Mouse (Mus musculus): ENCODE measurements around the gene Gpha2.

The Gpha2 gene

GRCm38 (mm10) chr19:6272738-6273137 lies 46.6 kb downstream of the Gpha2 start:
- no peak for DNase-seq (ENCODE audit: low spot score)

GRCm38 (mm10) chr19:6273592-6273991 lies 47.4 kb downstream of the Gpha2 start:
- DNase-seq (ENCODE audit: low spot score) = no peak

- DNase-seq (ENCODE audit: low spot score) = no peak
Observed at GRCm38 (mm10) chr19:6273998-6274608, 47.9 kb downstream of the Gpha2 start.

GRCm38 (mm10) chr19:6275740-6276389 lies 49.7 kb downstream of the Gpha2 start:
- DNase-seq (ENCODE audit: low spot score) = no peak

GRCm38 (mm10) chr19:6276426-6277421 lies 50.5 kb downstream of the Gpha2 start, which contains the start of gene Ehd1:
TSS of gene Ehd1 (plus strand) at chr19:6276725.
- peak; percentile 99 for DNase-seq (ENCODE audit: low spot score)
